Mouse (Mus musculus) lung, embryonic 16.5 days (tissue): ENCODE results near the gene Slc4a10. TPM values are rescaled to one million over a fixed set of nuclear protein-coding genes. Genes with fewer than 3 reads are reported as not detected.
"Not testable (repeated sequence)": the region's sequence is repeated elsewhere in the genome, so short reads cannot be mapped to it uniquely, and the experiment has no call there.

Source experiments
- ATAC-seq: fragments of 200-750 bp; cut with Nextera tagmentation; 2 replicates; pipeline ENCODE4 v1.8.0; 2017; ENCODE audit warnings: low read depth, mild to moderate bottlenecking, moderate library complexity
- H3K27ac ChIP-seq: fragments of 300-500 bp; sonication (generic); 2 replicates; pipeline ENCODE4 v1.5.1; 2014; ENCODE audit warnings: mild to moderate bottlenecking, control low read depth, low read length
- H3K27me3 ChIP-seq: fragments of 300-500 bp; sonication (generic); 2 replicates; pipeline ENCODE4 v1.6.1; 2014; ENCODE audit warnings: low read depth, low read length, mixed read lengths; ENCODE audit not compliant: control insufficient read depth, insufficient read depth
- H3K36me3 ChIP-seq: fragments of 300-500 bp; sonication (generic); 2 replicates; pipeline ENCODE4 v1.6.1; 2014; ENCODE audit warnings: low read length; ENCODE audit not compliant: control insufficient read depth, insufficient read depth
- H3K4me1 ChIP-seq: fragments of 300-500 bp; sonication (generic); replicated peaks from 2 replicates; pipeline ENCODE4 v1.6.1; 2014; ENCODE audit warnings: low read length, mixed read lengths; ENCODE audit not compliant: control insufficient read depth, insufficient read depth
- H3K4me2 ChIP-seq: fragments of 300-500 bp; sonication (generic); 2 replicates; pipeline ENCODE4 v1.6.1; 2014; ENCODE audit warnings: low read depth, low read length, control low read depth
- H3K4me3 ChIP-seq: fragments of 300-500 bp; sonication (generic); 2 replicates; pipeline ENCODE4 v1.5.1; 2014; ENCODE audit warnings: mild to moderate bottlenecking, low read length, control low read depth
- H3K9ac ChIP-seq: fragments of 300-500 bp; sonication (generic); 2 replicates; pipeline ENCODE4 v1.6.1; 2014; ENCODE audit warnings: low read length, control low read depth
- H3K9me3 ChIP-seq: fragments of 300-500 bp; sonication (generic); 2 replicates; pipeline ENCODE4 v1.6.1; 2016; ENCODE audit warnings: low read length; ENCODE audit not compliant: control insufficient read depth
- WGBS: fragments of 180-500 bp; shearing (Covaris S2); extraction: QIAGEN DNeasy Blood & Tissue Kit; methylation state at CpG from one replicate; pipeline ENCODE4 v1.1.7; 2014; 5-methylcytosine and 5-hydroxymethylcytosine counted together
- polyA plus RNA-seq: library from polyadenylated mRNA; unstranded; fragments of >200 nt; fragmentation: Nextera tagmentation; extraction: Ambion mirVana; gene quantifications from 2 replicates; pipeline ENCODE4 v1.2.1, GENCODE M21; 2015

Slc4a10 gene
- 0.03 and 0.35 TPM in 2 replicates for polyA plus RNA-seq

- H3K36me3 ChIP-seq, result no peaks in the 10 kb centered on the region
These were observed at the start of gene Slc4a10 for GRCm38 (mm10) chr2:62046421-62046845. TSS of gene Slc4a10 (plus strand) at chr2:62046462.

DNA sequence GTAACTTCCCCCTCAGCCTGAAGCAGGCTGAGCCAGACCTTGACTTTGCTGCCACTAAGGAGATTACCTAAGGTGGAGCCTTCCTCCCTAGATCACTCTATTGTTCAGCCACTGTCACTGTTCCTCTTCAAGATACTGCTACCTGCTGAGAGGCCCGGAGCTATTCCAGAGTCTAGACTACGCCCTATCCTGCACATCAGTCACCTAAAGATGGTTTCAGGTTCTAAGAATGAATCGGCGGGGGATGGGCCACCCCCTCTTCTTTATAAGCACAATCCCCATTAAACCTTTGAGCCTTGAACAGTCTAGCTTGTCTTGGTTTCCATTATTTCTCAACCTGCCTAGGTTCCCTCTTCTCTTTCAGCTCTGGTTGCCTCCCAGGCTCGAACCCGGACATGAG, 45.0 kb upstream of the Slc4a10 start:
- not testable (repeated sequence) for ATAC-seq, H3K4me2 ChIP-seq, H3K4me1 ChIP-seq, H3K36me3 ChIP-seq, H3K27me3 ChIP-seq, H3K4me3 ChIP-seq, H3K9me3 ChIP-seq, H3K27ac ChIP-seq, H3K9ac ChIP-seq
- 92% methylated on average over 6 of the region's 6 CpGs for WGBS

More at GRCm38 (mm10) chr2:62046421-62046845, at the start of gene Slc4a10:
- peak within 1 kb of the TSS; percentile 71 for H3K4me2 ChIP-seq
- no peak for ATAC-seq
- 10% methylated on average over 10 of the region's 10 CpGs for WGBS
- H3K9me3 ChIP-seq, result no peaks in the 10 kb centered on the region
- no peak within 1 kb of the TSS for H3K27ac ChIP-seq
- H3K4me3 ChIP-seq, result peak within 1 kb of the TSS; percentile 54
- no peaks in the 10 kb centered on the region for H3K27me3 ChIP-seq
- no peak within 1 kb of the TSS; the same call in 1 of the 2 replicates for H3K9ac ChIP-seq
- H3K4me1 ChIP-seq, result peaks cover 3% of the 10 kb centered on the region; the same call in 1 of the 2 replicates

GRCm38 (mm10) chr2:62018209-62018608, 28.1 kb upstream of the Slc4a10 start:
- no peaks in the 10 kb centered on the region for H3K27me3 ChIP-seq
- H3K9ac ChIP-seq, result no peak overlapping the region
- no peak overlapping the region for H3K4me3 ChIP-seq
- no peak overlapping the region for H3K27ac ChIP-seq
- no peaks in the 10 kb centered on the region for H3K4me1 ChIP-seq
- H3K4me2 ChIP-seq, result no peak overlapping the region
- no peak for ATAC-seq
- 68% methylated on average over 3 of the region's 3 CpGs for WGBS
- no peaks in the 10 kb centered on the region for H3K9me3 ChIP-seq
- H3K36me3 ChIP-seq, result no peaks in the 10 kb centered on the region

- H3K4me1 ChIP-seq, result peaks cover 3% of the 10 kb centered on the region; the same call in 1 of the 2 replicates
- H3K27ac ChIP-seq, result no peak overlapping the region
- ATAC-seq, result no peak
- peak overlapping the region; percentile 63 for H3K9ac ChIP-seq
- no peaks in the 10 kb centered on the region for H3K27me3 ChIP-seq
- peak overlapping the region; percentile 71 for H3K4me2 ChIP-seq
- no peaks in the 10 kb centered on the region for H3K9me3 ChIP-seq
- H3K36me3 ChIP-seq, result no peaks in the 10 kb centered on the region
- H3K4me3 ChIP-seq, result peak overlapping the region; percentile 54
- WGBS, result 4% methylated on average over 10 of the region's 10 CpGs
These were observed 720 bp downstream of the Slc4a10 start for GRCm38 (mm10) chr2:62046861-62047503.

- no peaks in the 10 kb centered on the region for H3K9me3 ChIP-seq
- H3K27ac ChIP-seq, result no peak overlapping the region
- H3K36me3 ChIP-seq, result no peaks in the 10 kb centered on the region
- peaks cover 3% of the 10 kb centered on the region; the same call in 1 of the 2 replicates for H3K4me1 ChIP-seq
- peak overlapping the region; percentile 54 for H3K4me3 ChIP-seq
- H3K4me2 ChIP-seq, result peak overlapping the region; percentile 71
- peak overlapping the region; percentile 63 for H3K9ac ChIP-seq
- 1% methylated on average over 14 of the region's 14 CpGs for whole genome bisulfite sequencing
- no peak for ATAC-seq
- H3K27me3 ChIP-seq, result no peaks in the 10 kb centered on the region
These were observed 1.3 kb downstream of the Slc4a10 start for GRCm38 (mm10) chr2:62047504-62048005.

DNA sequence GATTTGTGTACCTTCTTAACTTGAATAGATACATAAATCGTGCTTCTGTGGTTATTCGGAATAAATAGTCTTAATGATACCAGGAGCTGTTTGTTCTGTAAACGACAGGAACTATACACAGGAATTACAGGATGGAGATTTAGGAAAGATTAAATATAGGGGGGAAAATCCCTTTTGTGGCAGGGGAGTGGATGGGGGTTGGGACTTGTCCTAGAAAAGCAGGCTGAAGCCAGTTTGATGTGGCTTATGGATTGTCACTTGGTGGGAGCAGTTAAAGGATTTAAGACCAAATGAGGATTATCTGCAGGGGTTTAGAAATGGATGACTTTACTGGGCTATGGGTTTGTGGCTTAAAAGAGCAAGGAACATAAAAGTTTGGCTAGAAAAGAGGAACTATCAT, 1.9 kb downstream of the Slc4a10 start:
- Histone ChIP-seq H3K9me3 (no peaks in the 10 kb centered on the region), H3K36me3 (no peaks in the 10 kb centered on the region), H3K4me1 (peaks cover 3% of the 10 kb centered on the region; the same call in 1 of the 2 replicates), H3K4me3 (no peak overlapping the region; the same call in 1 of the 2 replicates), H3K9ac (no peak overlapping the region), H3K4me2 (peak overlapping the region; percentile 71), H3K27me3 (no peaks in the 10 kb centered on the region), H3K27ac (no peak overlapping the region)
- ATAC-seq, result no peak
- WGBS, result 19% methylated on average over 3 of the region's 3 CpGs

DNA sequence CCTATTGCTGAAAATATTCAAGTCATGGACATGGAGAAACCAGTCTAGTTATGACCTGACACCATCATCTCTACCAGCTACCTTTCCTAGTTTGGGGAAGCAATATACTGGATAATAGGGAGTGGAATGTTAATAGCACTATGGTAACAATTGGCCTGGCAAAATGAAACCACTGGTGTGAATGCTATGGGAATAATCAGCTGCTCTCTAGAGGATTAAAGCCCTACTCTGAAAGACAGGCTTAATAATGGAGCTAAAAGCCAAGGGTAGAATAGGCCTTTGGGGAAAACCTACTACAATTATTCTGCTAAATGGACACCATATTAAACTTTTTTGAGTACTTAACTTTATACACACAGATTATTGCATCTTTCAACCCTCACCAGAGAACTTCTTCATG, 30.2 kb downstream of the Slc4a10 start:
- Histone ChIP-seq H3K36me3 (no peaks in the 10 kb centered on the region), H3K9ac (no peak overlapping the region), H3K27me3 (no peaks in the 10 kb centered on the region), H3K4me2 (no peak overlapping the region), H3K9me3 (no peaks in the 10 kb centered on the region), H3K4me3 (no peak overlapping the region), H3K27ac (no peak overlapping the region), H3K4me1 (no peaks in the 10 kb centered on the region)
- ATAC-seq, result no peak

DNA sequence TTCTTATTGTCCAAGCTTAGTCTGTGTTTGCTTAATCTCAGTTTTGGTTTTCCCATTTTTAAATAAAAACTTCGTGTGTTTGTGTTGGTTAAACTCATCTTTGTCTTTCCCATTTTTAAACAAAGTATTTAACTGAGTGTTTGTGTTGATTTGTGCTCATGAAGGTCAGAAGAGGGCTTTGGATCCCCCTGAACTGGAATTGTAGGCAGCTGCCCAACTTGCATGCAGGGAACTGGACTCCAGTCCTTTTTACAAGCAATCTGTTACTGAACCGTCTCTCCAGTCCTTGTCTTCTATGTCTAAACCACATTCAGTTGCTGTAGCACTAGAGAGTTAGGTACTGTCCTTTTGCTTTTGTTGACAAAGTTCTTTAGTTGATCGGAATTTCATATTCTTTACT, 41.3 kb downstream of the Slc4a10 start:
- Histone ChIP-seq H3K4me1 (no peaks in the 10 kb centered on the region), H3K9ac (no peak overlapping the region), H3K9me3 (no peaks in the 10 kb centered on the region), H3K4me3 (no peak overlapping the region), H3K27me3 (no peaks in the 10 kb centered on the region), H3K27ac (no peak overlapping the region), H3K36me3 (no peaks in the 10 kb centered on the region), H3K4me2 (no peak overlapping the region)
- WGBS, result 44% methylated on average over 3 of the region's 3 CpGs
- peak; percentile 66 for ATAC-seq

DNA sequence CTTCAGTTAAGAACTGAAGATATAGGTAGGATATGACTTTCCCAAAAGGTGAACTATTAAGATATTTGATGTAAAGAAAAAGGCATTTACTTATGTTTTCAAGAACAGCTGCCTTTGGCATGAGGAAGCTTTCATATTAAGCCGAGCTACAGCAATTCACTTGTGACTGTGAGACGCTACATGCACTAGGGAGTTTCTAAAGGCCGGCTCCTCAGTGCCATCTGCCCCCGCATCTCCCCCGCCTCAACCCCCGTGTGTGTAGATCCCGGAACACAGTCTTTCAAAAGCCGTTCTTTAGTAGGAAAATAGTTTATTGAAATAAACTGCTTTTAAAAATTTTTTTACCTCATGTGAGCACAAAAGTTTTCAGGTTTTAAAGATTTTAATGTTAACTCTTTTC, 42.5 kb downstream of the Slc4a10 start:
- Histone ChIP-seq H3K4me2 (no peak overlapping the region), H3K9me3 (no peaks in the 10 kb centered on the region), H3K27me3 (no peaks in the 10 kb centered on the region), H3K27ac (no peak overlapping the region), H3K4me3 (no peak overlapping the region), H3K36me3 (no peaks in the 10 kb centered on the region), H3K4me1 (no peaks in the 10 kb centered on the region), H3K9ac (no peak overlapping the region)
- 80% methylated on average over 8 of the region's 8 CpGs for WGBS
- ATAC-seq, result no peak
